ENCODE assay signal across 16 mouse cellular contexts in genomic region chr6:127901669-127902068, GRCm38 (mm10). TPM values are rescaled to one million over a fixed set of nuclear protein-coding genes. Genes with fewer than 3 reads are reported as not detected.
DNase-seq lines count a peak whose midpoint lies in the region; ATAC-seq and TF ChIP-seq lines count a peak whose summit lies in the region.
"Had no signal": no experiment of that assay in that cellular context is flagged by ENCODE, and none has a peak within 500 bp of the region (broad histone marks: within the 10 kb centered on the region; RNA-seq: fewer than 3 reads in every experiment).

No protein-coding gene starts in this region.

- 0 out of 2 replicates have a peak, but pooled peaks cover 5% of the 10 kb centered on the region for H3K4me1 ChIP-seq in forebrain, embryonic 13.5 days
- H3K4me1 ChIP-seq in forebrain, embryonic 15.5 days = peaks cover 8% of the 10 kb centered on the region; the same call in 1 of the 2 replicates
- H3K4me1 ChIP-seq in kidney, embryonic 16.5 days (ENCODE audit: insufficient read depth, low read length) = 0 out of 2 replicates have a peak, but pooled peaks cover 5% of the 10 kb centered on the region
- H3K4me1 ChIP-seq: limb, embryonic 13.5 days; megakaryocyte, embryonic 14.5 days had no signal

- WGBS in forebrain, embryonic 13.5 days = 86% methylated on average over 5 of the region's 5 CpGs
- WGBS in forebrain, embryonic 15.5 days = 82% methylated on average over 5 of the region's 5 CpGs
- WGBS in kidney, embryonic 16.5 days = 73% methylated on average over 5 of the region's 5 CpGs

- TF ChIP-seq CTCF in brain, embryonic 14.5 days (IDR thresholded peaks at IDR 0.05; ENCODE audit: borderline replicate concordance, extremely low read depth, insufficient read depth, insufficient read length) = no peak

- H3K27me3 ChIP-seq in forebrain, embryonic 13.5 days = no peaks in the 10 kb centered on the region
- no peaks in the 10 kb centered on the region for H3K27me3 ChIP-seq in forebrain, embryonic 15.5 days
- no peaks in the 10 kb centered on the region for H3K27me3 ChIP-seq in kidney, embryonic 16.5 days (ENCODE audit: insufficient read depth, low read length)
- H3K27me3 ChIP-seq: heart, embryonic 13.5 days; limb, embryonic 13.5 days had no signal

- no peak overlapping the region for H3K9ac ChIP-seq in forebrain, embryonic 13.5 days
- no peak overlapping the region for H3K9ac ChIP-seq in forebrain, embryonic 15.5 days (replicated peaks)
- no peak overlapping the region for H3K9ac ChIP-seq in kidney, embryonic 16.5 days (replicated peaks; ENCODE audit: low read length)
- H3K9ac ChIP-seq: heart, embryonic 13.5 days; limb, embryonic 13.5 days; liver, postnatal 0 days had no signal

- H3K36me3 ChIP-seq in forebrain, embryonic 13.5 days (ENCODE audit: poor library complexity, severe bottlenecking) = no peaks in the 10 kb centered on the region; the same call in 1 of the 2 replicates
- no peaks in the 10 kb centered on the region for H3K36me3 ChIP-seq in forebrain, embryonic 15.5 days
- H3K36me3 ChIP-seq in kidney, embryonic 16.5 days (ENCODE audit: insufficient read depth, low read length) = no peaks in the 10 kb centered on the region

- peak; percentile 29 for DNase-seq in kidney, adult 18-20 months
- peak; percentile 76 for DNase-seq in brain, embryonic 14.5 days (ENCODE audit: low read depth)
- DNase-seq in kidney, adult 9 months = peak; percentile 54
- DNase-seq in left cerebral cortex, adult 11 months (ENCODE audit: low spot score) = no peak
- DNase-seq: adrenal gland, postnatal 10 days; liver, postnatal 0 days; retina, postnatal 1 day had no signal

- no peaks in the 10 kb centered on the region for H3K9me3 ChIP-seq in forebrain, embryonic 13.5 days (replicated peaks)
- no peaks in the 10 kb centered on the region for H3K9me3 ChIP-seq in forebrain, embryonic 15.5 days
- no peaks in the 10 kb centered on the region for H3K9me3 ChIP-seq in kidney, embryonic 16.5 days (ENCODE audit: low read length)
- H3K9me3 ChIP-seq: limb, embryonic 13.5 days had no signal

- no peak overlapping the region for H3K4me3 ChIP-seq in forebrain, embryonic 13.5 days
- H3K4me3 ChIP-seq in forebrain, embryonic 15.5 days = no peak overlapping the region
- H3K4me3 ChIP-seq in kidney, embryonic 16.5 days (ENCODE audit: low read length) = no peak overlapping the region
- H3K4me3 ChIP-seq: heart, embryonic 13.5 days; limb, embryonic 13.5 days; megakaryocyte, embryonic 14.5 days had no signal

- no peak for TF ChIP-seq POLR2A in brain, embryonic 14.5 days (IDR thresholded peaks at IDR 0.05; ENCODE audit: borderline replicate concordance, extremely low read depth, insufficient read depth, insufficient read length, poor library complexity, severe bottlenecking)

- H3K4me2 ChIP-seq in forebrain, embryonic 13.5 days = no peak overlapping the region
- no peak overlapping the region for H3K4me2 ChIP-seq in forebrain, embryonic 15.5 days (replicated peaks)
- no peak overlapping the region for H3K4me2 ChIP-seq in kidney, embryonic 16.5 days (replicated peaks; ENCODE audit: low read depth, low read length)
- H3K4me2 ChIP-seq: heart, embryonic 13.5 days; limb, embryonic 13.5 days had no signal

- ATAC-seq in forebrain, embryonic 13.5 days = no peak
- no peak; the same call in 1 of the 2 replicates for ATAC-seq in forebrain, embryonic 15.5 days (replicated peaks)
- ATAC-seq in kidney, embryonic 16.5 days (ENCODE audit: low FRiP score, low TSS enrichment) = no peak
- no peak for ATAC-seq in monocyte, adult 5-6 weeks (replicated peaks; ENCODE audit: insufficient number of reproducible peaks, low FRiP score, low TSS enrichment, poor library complexity, severe bottlenecking)
- ATAC-seq: inflammation-experienced regulatory T-cells, adult 6 months; liver, postnatal 0 days had no signal

- H3K27ac ChIP-seq in forebrain, embryonic 13.5 days = 0 out of 2 replicates have a peak overlapping the region, but pooled peaks have one; percentile 8
- H3K27ac ChIP-seq in forebrain, embryonic 15.5 days (replicated peaks) = no peak overlapping the region
- H3K27ac ChIP-seq in kidney, embryonic 16.5 days (ENCODE audit: low read length) = no peak overlapping the region
- H3K27ac ChIP-seq: heart, embryonic 13.5 days; limb, embryonic 13.5 days had no signal

RNA-seq across cellular contexts. Expression of gene Tspan11, which starts 14.3 kb away (rescaled TPM):
- polyA plus RNA-seq in forebrain, embryonic 13.5 days (2015; fragmentation: Nextera tagmentation; extraction: Ambion mirVana) = 10.6 and 14.7 TPM in 2 replicates
- 10.8 and 11.8 TPM in 2 replicates for polyA plus RNA-seq in forebrain, embryonic 15.5 days (2015; fragmentation: Nextera tagmentation; extraction: Ambion mirVana)
- 7.8 and 7.9 TPM in 2 replicates for polyA plus RNA-seq in kidney, embryonic 16.5 days (2015; fragmentation: Nextera tagmentation; extraction: Ambion mirVana)
- 8.0 and 9.2 TPM in 2 replicates for polyA plus RNA-seq in brain, embryonic 14.5 days (2012; rRNA removed)
- total RNA-seq in monocyte, adult 5-6 weeks (2017) = not detected in 3 replicates
- total RNA-seq: common myeloid progenitor, adult 5-6 weeks had no signal
- polyA plus RNA-seq: inflammation-experienced regulatory T-cells, adult 6 months had no signal
